ENCODE assay signal across 11 mouse cellular contexts in the genomic region with DNA sequence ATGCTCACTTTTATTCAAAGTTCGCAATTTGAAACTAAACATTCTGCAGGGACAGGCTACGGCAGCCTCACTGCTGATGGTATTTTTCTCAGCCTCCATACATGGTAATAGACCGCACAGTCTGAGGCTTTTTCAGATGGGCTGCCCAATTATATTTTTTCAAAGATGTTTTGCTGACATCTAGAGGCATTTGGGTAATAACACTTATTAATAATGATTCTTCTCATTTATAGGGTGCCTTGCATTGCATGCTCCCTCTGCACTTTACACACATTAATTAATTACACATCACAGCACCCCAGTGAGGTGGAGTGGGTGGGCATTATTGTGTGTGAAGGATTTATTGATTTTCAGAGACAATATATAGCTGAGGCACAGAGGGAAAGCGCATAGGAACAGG.
DNase-seq lines count a peak whose midpoint lies in the region; ATAC-seq and TF ChIP-seq lines count a peak whose summit lies in the region.
"Had no signal": no experiment of that assay in that cellular context is flagged by ENCODE, and none has a peak within 500 bp of the region (broad histone marks: within the 10 kb centered on the region; RNA-seq: fewer than 3 reads in every experiment).

No protein-coding gene starts in this region.

- DNase-seq in kidney, adult 9 months, result peak; percentile 6
- DNase-seq in kidney, adult 11 months, result no peak
- peak; percentile 20 for DNase-seq in brain, adult 2 months (ENCODE audit: low read depth, low spot score)
- DNase-seq in midbrain, postnatal 0 days (ENCODE audit: low spot score), result peak; percentile 65
- no peak for DNase-seq in layer of hippocampus, adult 9-10 months (ENCODE audit: low spot score)
- no peak for DNase-seq in B cell, adult 2 months
- DNase-seq in right cerebral cortex, postnatal 25 days, result no peak
- DNase-seq: adrenal gland, postnatal 36 days had no signal

- no peaks in the 10 kb centered on the region for H3K27me3 ChIP-seq in hindbrain, embryonic 12.5 days
- no peaks in the 10 kb centered on the region for H3K27me3 ChIP-seq in midbrain, postnatal 0 days (ENCODE audit: insufficient read depth, low read length)

- H3K9me3 ChIP-seq in hindbrain, embryonic 12.5 days (replicated peaks), result no peaks in the 10 kb centered on the region
- no peaks in the 10 kb centered on the region for H3K9me3 ChIP-seq in midbrain, postnatal 0 days (ENCODE audit: low read length)

- no peaks in the 10 kb centered on the region for H3K4me1 ChIP-seq in hindbrain, embryonic 12.5 days
- no peaks in the 10 kb centered on the region for H3K4me1 ChIP-seq in midbrain, postnatal 0 days (ENCODE audit: insufficient read depth, low read length)

- peak; percentile 71 for TF ChIP-seq CTCF in midbrain, postnatal 0 days (IDR thresholded peaks at IDR 0.05)

- H3K9ac ChIP-seq in hindbrain, embryonic 12.5 days, result no peak overlapping the region
- no peak overlapping the region for H3K9ac ChIP-seq in midbrain, postnatal 0 days (replicated peaks; ENCODE audit: low read length, poor library complexity, severe bottlenecking)
- H3K9ac ChIP-seq: liver, embryonic 14.5 days had no signal

- WGBS in hindbrain, embryonic 12.5 days, result 50% methylated on average over 4 of the region's 4 CpGs
- WGBS in midbrain, postnatal 0 days, result 32% methylated on average over 4 of the region's 4 CpGs

- no peak overlapping the region for H3K4me2 ChIP-seq in hindbrain, embryonic 12.5 days (replicated peaks)
- H3K4me2 ChIP-seq in midbrain, postnatal 0 days (ENCODE audit: low read depth, low read length, poor library complexity, severe bottlenecking), result no peak overlapping the region; the same call in 1 of the 2 replicates

- ATAC-seq in hindbrain, embryonic 12.5 days (ENCODE audit: low FRiP score), result peak; percentile 82
- peak; percentile 85 for ATAC-seq in midbrain, postnatal 0 days (ENCODE audit: low FRiP score)

- no peak overlapping the region for H3K27ac ChIP-seq in hindbrain, embryonic 12.5 days
- H3K27ac ChIP-seq in midbrain, postnatal 0 days (ENCODE audit: low read depth, low read length), result no peak overlapping the region
- H3K27ac ChIP-seq: liver, embryonic 14.5 days had no signal

- no peak overlapping the region for H3K4me3 ChIP-seq in hindbrain, embryonic 12.5 days
- H3K4me3 ChIP-seq in midbrain, postnatal 0 days (ENCODE audit: low read depth, low read length), result no peak overlapping the region

- H3K36me3 ChIP-seq in hindbrain, embryonic 12.5 days, result no peaks in the 10 kb centered on the region
- H3K36me3 ChIP-seq in midbrain, postnatal 0 days (ENCODE audit: insufficient read depth, low read length), result no peaks in the 10 kb centered on the region
- H3K36me3 ChIP-seq: G1E had no signal

Comparison
In these comparisons a context has a peak if more than half of its experiments do, and no peak if none do; other contexts are left out.
1. DNase-seq: peak in kidney, adult 9 months (single experiment), brain, adult 2 months (single experiment) and midbrain, postnatal 0 days (single experiment); none in kidney, adult 11 months (single experiment), layer of hippocampus, adult 9-10 months (single experiment), B cell, adult 2 months (0 of 2) and right cerebral cortex, postnatal 25 days (single experiment).